Mouse (Mus musculus) bone marrow, adult 2 months (tissue): ENCODE data around the gene E130114P18Rik.

ENCODE experiments used
- CTCF ChIP-seq: fragments of 200-500 bp; IDR thresholded peaks from 2 replicates; pipeline ENCODE4 v1.5.1; 2011; ENCODE audit warnings: low read length, control low read depth; ENCODE audit not compliant: control insufficient read depth, insufficient read depth
- POLR2A ChIP-seq: fragments of 200-500 bp; IDR thresholded peaks from 2 replicates; pipeline ENCODE4 v1.6.1; 2011; ENCODE audit warnings: low read depth, mild to moderate bottlenecking, control low read depth, low read length, borderline replicate concordance; ENCODE audit not compliant: control insufficient read depth

DNA sequence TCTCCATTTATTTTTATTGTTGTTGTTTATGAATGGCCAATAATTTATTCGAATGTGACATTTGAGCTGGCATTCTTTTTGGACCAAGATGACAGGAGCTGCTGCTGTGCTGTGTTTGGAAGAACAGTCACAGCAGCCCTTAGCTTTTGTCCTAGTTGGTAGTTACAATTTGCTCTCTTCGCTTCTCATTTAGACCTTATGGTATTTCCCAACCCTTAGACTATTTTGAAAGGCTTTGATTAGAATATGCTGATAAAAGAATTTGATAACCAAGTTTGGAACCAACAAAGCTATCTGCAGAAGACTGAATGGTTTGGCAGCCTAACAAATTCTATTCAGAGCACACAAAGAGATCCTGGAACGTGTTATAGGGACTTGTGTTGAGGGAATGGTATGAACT lies 40.6 kb upstream of the E130114P18Rik start:
- no peak for TF ChIP-seq CTCF
- TF ChIP-seq POLR2A: no peak
